Mouse (Mus musculus) ES-Bruce4 (cell line): ENCODE measurements around the gene Ccdc141. TPM values are rescaled to one million over a fixed set of nuclear protein-coding genes. Genes with fewer than 3 reads are reported as not detected.
A peak's percentile ranks its signal among the peaks of the same experiment; 100 is the strongest.

Experiments
- H3K27ac ChIP-seq: 2 replicates; pipeline ENCODE4 v1.5.1; 2012; ENCODE audit warnings: low read length, inconsistent platforms; ENCODE audit not compliant: insufficient read depth
- H3K27me3 ChIP-seq: 2 replicates; pipeline ENCODE4 v1.6.1; 2012; ENCODE audit warnings: mild to moderate bottlenecking, low read length, inconsistent platforms; ENCODE audit not compliant: control insufficient read depth, poor library complexity, insufficient read depth, severe bottlenecking
- H3K36me3 ChIP-seq: 2 replicates; pipeline ENCODE4 v1.6.1; 2012; ENCODE audit warnings: inconsistent platforms, mild to moderate bottlenecking, low read length, moderate library complexity; ENCODE audit not compliant: control insufficient read depth, poor library complexity, insufficient read depth, severe bottlenecking
- H3K4me1 ChIP-seq: one replicate; pipeline ENCODE4 v1.8.1; 2011; ENCODE audit warnings: low read length; ENCODE audit not compliant: control insufficient read depth, insufficient read depth
- H3K4me3 ChIP-seq: 2 replicates; pipeline ENCODE4 v1.5.1; 2011; ENCODE audit warnings: low read depth, mild to moderate bottlenecking, low read length
- H3K9ac ChIP-seq: 2 replicates; pipeline ENCODE4 v1.6.1; 2012; ENCODE audit warnings: low read depth, mild to moderate bottlenecking, inconsistent platforms; ENCODE audit not compliant: poor library complexity, severe bottlenecking
- H3K9me3 ChIP-seq: replicated peaks from 2 replicates; pipeline ENCODE4 v1.6.1; 2012; ENCODE audit warnings: mild to moderate bottlenecking, low read length, inconsistent platforms; ENCODE audit not compliant: control insufficient read depth, poor library complexity, insufficient read depth, severe bottlenecking
- CTCF ChIP-seq: IDR thresholded peaks from one replicate; pipeline ENCODE4 v1.8.1; 2011; ENCODE audit warnings: low read depth, low read length
- EP300 ChIP-seq: IDR thresholded peaks from 2 replicates; pipeline ENCODE4 v1.6.1; 2011; ENCODE audit warnings: low read depth, low read length; ENCODE audit not compliant: insufficient read depth
- POLR2A ChIP-seq: IDR thresholded peaks from one replicate; pipeline ENCODE4 v1.8.1; 2011; ENCODE audit warnings: low read length; ENCODE audit not compliant: insufficient read depth
- polyA plus RNA-seq: library from polyadenylated mRNA; stranded (reverse); fragments of >200 nt; gene quantifications from 2 replicates; pipeline ENCODE4 v1.2.4, GENCODE M21; 2011; ENCODE audit warnings: low read depth; ENCODE audit not compliant: missing spikeins, insufficient read depth, insufficient read length

The Ccdc141 gene
- 2.3 and 6.6 TPM in 2 replicates for polyA plus RNA-seq

GRCm38 (mm10) chr2:77170633-77171105 is at the start of gene Ccdc141:
Gene Ccdc141 (minus strand): TSS chr2:77170636.
- TF ChIP-seq EP300 (no peak), CTCF (no peak), POLR2A (no peak)

DNA sequence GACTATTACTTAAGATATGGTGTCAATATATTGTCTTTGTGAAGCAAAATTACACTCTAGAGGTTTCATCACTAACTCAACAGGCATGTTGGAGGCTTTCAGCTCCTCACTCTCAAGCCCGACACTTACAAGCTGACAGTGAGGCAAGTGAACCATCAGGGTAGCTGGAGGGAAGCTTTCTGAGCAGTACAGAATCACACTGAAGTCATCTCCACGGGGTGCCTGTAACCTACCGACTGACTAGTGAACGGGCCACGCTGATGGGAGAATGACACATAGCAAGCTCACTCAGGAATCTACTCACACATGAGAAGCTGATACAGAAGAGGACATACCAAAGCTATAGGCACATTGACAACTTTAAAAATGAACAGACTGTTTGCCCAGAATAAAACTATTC is 42.4 kb upstream of the Ccdc141 start:
- Histone ChIP-seq H3K4me3 (no peak overlapping the region), H3K9me3 (peaks cover 4% of the 10 kb centered on the region; the same call in 1 of the 2 replicates), H3K36me3 (peaks cover 2% of the 10 kb centered on the region; the same call in 1 of the 2 replicates), H3K27me3 (no peaks in the 10 kb centered on the region), H3K27ac (no peak overlapping the region), H3K9ac (no peak overlapping the region), H3K4me1 (no peaks in the 10 kb centered on the region)
- TF ChIP-seq EP300 (no peak), POLR2A (no peak), CTCF (no peak)

More at GRCm38 (mm10) chr2:77170633-77171105, at the start of gene Ccdc141:
- Histone ChIP-seq H3K4me1 (peaks cover 2% of the 10 kb centered on the region), H3K27ac (peak within 1 kb of the TSS; percentile 2; the same call in 1 of the 2 replicates), H3K36me3 (no peaks in the 10 kb centered on the region), H3K9me3 (no peaks in the 10 kb centered on the region), H3K9ac (peak within 1 kb of the TSS; percentile 38), H3K4me3 (peak within 1 kb of the TSS; percentile 44), H3K27me3 (no peaks in the 10 kb centered on the region)

DNA sequence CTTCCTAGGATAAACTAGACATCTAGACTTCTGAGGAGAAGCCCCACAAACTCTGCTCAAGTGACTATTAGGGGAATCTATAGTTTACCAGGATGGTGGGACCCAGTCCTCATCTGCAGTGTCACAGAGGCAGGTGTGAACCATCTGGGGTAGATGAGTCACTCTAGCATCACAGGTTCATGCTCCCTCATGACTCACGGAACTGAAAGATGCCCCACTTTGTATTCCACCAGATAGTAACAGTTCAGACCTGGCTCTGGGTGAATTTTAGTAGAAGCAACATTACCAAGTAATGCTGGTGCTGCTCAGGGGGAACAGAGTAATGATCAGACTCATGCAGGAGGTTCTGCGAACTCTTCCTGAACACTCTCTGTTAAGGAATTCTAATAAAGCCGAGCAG is 36.5 kb upstream of the Ccdc141 start:
- no peaks in the 10 kb centered on the region for H3K9me3 ChIP-seq
- no peaks in the 10 kb centered on the region for H3K36me3 ChIP-seq
- H3K4me3 ChIP-seq, result no peak overlapping the region
- no peak overlapping the region for H3K27ac ChIP-seq
- H3K9ac ChIP-seq, result no peak overlapping the region
- H3K4me1 ChIP-seq, result no peaks in the 10 kb centered on the region
- TF ChIP-seq EP300, result no peak
- no peak for TF ChIP-seq POLR2A
- no peak for TF ChIP-seq CTCF
- no peaks in the 10 kb centered on the region for H3K27me3 ChIP-seq

- H3K9ac ChIP-seq, result no peak overlapping the region
- TF ChIP-seq EP300, result no peak
- TF ChIP-seq POLR2A, result no peak
- TF ChIP-seq CTCF, result no peak
- H3K27ac ChIP-seq, result no peak overlapping the region
- H3K4me3 ChIP-seq, result no peak overlapping the region
- no peaks in the 10 kb centered on the region for H3K27me3 ChIP-seq
- H3K4me1 ChIP-seq, result no peaks in the 10 kb centered on the region
- no peaks in the 10 kb centered on the region for H3K9me3 ChIP-seq
- H3K36me3 ChIP-seq, result no peaks in the 10 kb centered on the region
Observed at GRCm38 (mm10) chr2:77203916-77204315, 33.5 kb upstream of the Ccdc141 start.

DNA sequence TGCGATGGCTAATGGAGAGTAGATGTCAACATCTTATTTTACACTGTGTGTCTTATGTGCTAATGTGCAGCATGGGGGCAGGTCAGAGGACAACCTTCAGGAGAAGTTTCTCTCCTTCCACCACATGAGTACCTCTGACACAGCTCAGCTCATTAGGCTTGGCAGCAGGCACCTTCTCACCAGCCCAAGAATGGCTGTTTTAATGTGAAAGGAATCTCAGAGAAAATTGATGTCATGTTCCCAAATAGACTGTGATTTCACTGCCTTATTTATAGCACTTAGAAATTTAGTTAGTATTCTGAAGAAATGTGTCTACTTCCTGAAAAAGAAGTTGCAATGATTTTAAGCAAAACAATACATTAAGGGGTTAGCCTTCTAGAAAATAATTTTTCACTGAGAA is 31.5 kb upstream of the Ccdc141 start:
- Histone ChIP-seq H3K4me1 (no peaks in the 10 kb centered on the region), H3K27me3 (no peaks in the 10 kb centered on the region), H3K36me3 (no peaks in the 10 kb centered on the region), H3K27ac (no peak overlapping the region), H3K9me3 (no peaks in the 10 kb centered on the region), H3K9ac (no peak overlapping the region), H3K4me3 (no peak overlapping the region)
- TF ChIP-seq POLR2A (no peak), EP300 (no peak), CTCF (no peak)

- H3K9me3 ChIP-seq, result no peaks in the 10 kb centered on the region
- no peaks in the 10 kb centered on the region for H3K4me1 ChIP-seq
- no peak overlapping the region for H3K4me3 ChIP-seq
- no peaks in the 10 kb centered on the region for H3K27me3 ChIP-seq
- no peak overlapping the region for H3K27ac ChIP-seq
- H3K36me3 ChIP-seq, result no peaks in the 10 kb centered on the region
- H3K9ac ChIP-seq, result no peak overlapping the region
- TF ChIP-seq POLR2A (no peak), CTCF (no peak), EP300 (no peak)
Observed at GRCm38 (mm10) chr2:77200958-77201614, 30.6 kb upstream of the Ccdc141 start.
